Mouse (Mus musculus) forebrain, postnatal 0 days (tissue): ENCODE measurements at regions not wholly inside any gene's neighbourhood (a gene's known extent, or its start where the extent isn't known, plus 50 kb on each side); places are given as distances from the start of the nearest gene placed in this dataset.

Experiments used
- ATAC-seq: fragments of 200-750 bp; cut with Nextera tagmentation; 2 replicates; pipeline ENCODE4 v1.8.0; 2017; ENCODE audit warnings: mild to moderate bottlenecking, moderate library complexity
- DNase-seq: peaks from one replicate; pipeline ENCODE4 v3.0.0-alpha.2; 2015
- H3K27ac ChIP-seq: fragments of 300-500 bp; sonication (generic); 2 replicates; pipeline ENCODE4 v1.5.1; 2014; ENCODE audit warnings: low read depth, mild to moderate bottlenecking, antibody characterized with exemption, low read length, moderate library complexity, mixed read lengths
- H3K27me3 ChIP-seq: fragments of 300-500 bp; sonication (generic); 2 replicates; pipeline ENCODE4 v1.6.1; 2014; ENCODE audit warnings: mild to moderate bottlenecking, low read length, mixed read lengths; ENCODE audit not compliant: insufficient read depth
- H3K36me3 ChIP-seq: fragments of 300-500 bp; sonication (generic); 2 replicates; pipeline ENCODE4 v1.6.1; 2014; ENCODE audit warnings: mild to moderate bottlenecking, moderate library complexity; ENCODE audit not compliant: insufficient read depth
- H3K4me1 ChIP-seq: fragments of 300-500 bp; sonication (generic); 2 replicates; pipeline ENCODE4 v1.6.1; 2014; ENCODE audit warnings: antibody characterized with exemption; ENCODE audit not compliant: insufficient read depth
- H3K4me2 ChIP-seq: fragments of 300-500 bp; sonication (generic); 2 replicates; pipeline ENCODE4 v1.6.1; 2014; ENCODE audit warnings: low read depth, mild to moderate bottlenecking, moderate library complexity
- H3K4me3 ChIP-seq: fragments of 300-500 bp; sonication (generic); 2 replicates; pipeline ENCODE4 v1.5.1; 2014; ENCODE audit warnings: low read depth, low read length, mixed read lengths
- H3K9ac ChIP-seq: fragments of 300-500 bp; sonication (generic); 2 replicates; pipeline ENCODE4 v1.6.1; 2014; ENCODE audit warnings: mild to moderate bottlenecking
- H3K9me3 ChIP-seq: fragments of 300-500 bp; sonication (generic); 2 replicates; pipeline ENCODE4 v1.6.1; 2016; ENCODE audit warnings: low read length
- CTCF ChIP-seq: sonication (generic); IDR thresholded peaks from 2 replicates; pipeline ENCODE4 v1.5.1; 2016; ENCODE audit warnings: antibody characterized with exemption, control low read depth, low read depth
- WGBS: fragments of 180-500 bp; shearing (Covaris S2); extraction: QIAGEN DNeasy Blood & Tissue Kit; methylation state at CpG from one replicate; pipeline ENCODE4 v1.1.7; 2014; 5-methylcytosine and 5-hydroxymethylcytosine counted together

- Histone ChIP-seq H3K4me1 (no peaks in the 10 kb centered on the region), H3K4me3 (no peak overlapping the region), H3K9ac (no peak overlapping the region), H3K27ac (no peak overlapping the region), H3K36me3 (no peaks in the 10 kb centered on the region), H3K27me3 (no peaks in the 10 kb centered on the region), H3K4me2 (no peak overlapping the region), H3K9me3 (no peaks in the 10 kb centered on the region)
- TF ChIP-seq CTCF, result no peak
- WGBS, result 82% methylated on average over 1 of the region's 1 CpGs
- DNase-seq, result no peak
- 0 out of 2 replicates have a peak, but pooled peaks have one; percentile 27 for ATAC-seq
These were observed 207.0 kb upstream of the Ufl1 start for GRCm38 (mm10) chr4:25488479-25489069.

GRCm38 (mm10) chr4:25483621-25483933 lies 202.0 kb upstream of the Ufl1 start:
- no peak overlapping the region for H3K9ac ChIP-seq
- peak; percentile 32; the same call in 1 of the 2 replicates for ATAC-seq
- no peak overlapping the region for H3K27ac ChIP-seq
- H3K4me3 ChIP-seq, result no peak overlapping the region
- H3K4me2 ChIP-seq, result no peak overlapping the region
- no peak for DNase-seq
- H3K27me3 ChIP-seq, result no peaks in the 10 kb centered on the region
- 3% methylated on average over 1 of the region's 1 CpGs for WGBS
- TF ChIP-seq CTCF, result no peak
- no peaks in the 10 kb centered on the region for H3K36me3 ChIP-seq
- no peaks in the 10 kb centered on the region for H3K9me3 ChIP-seq
- H3K4me1 ChIP-seq, result no peaks in the 10 kb centered on the region

GRCm38 (mm10) chr4:25482933-25483620 lies 201.5 kb upstream of the Ufl1 start:
- peak; percentile 22 for DNase-seq
- TF ChIP-seq CTCF, result no peak
- WGBS, result 24% methylated on average over 6 of the region's 6 CpGs
- no peaks in the 10 kb centered on the region for H3K36me3 ChIP-seq
- no peak overlapping the region for H3K4me2 ChIP-seq
- no peaks in the 10 kb centered on the region for H3K9me3 ChIP-seq
- no peaks in the 10 kb centered on the region for H3K4me1 ChIP-seq
- no peaks in the 10 kb centered on the region for H3K27me3 ChIP-seq
- peak; percentile 59; the same call in 1 of the 2 replicates for ATAC-seq
- H3K9ac ChIP-seq, result no peak overlapping the region
- no peak overlapping the region for H3K27ac ChIP-seq
- no peak overlapping the region for H3K4me3 ChIP-seq

- no peak overlapping the region for H3K4me2 ChIP-seq
- no peak overlapping the region for H3K9ac ChIP-seq
- ATAC-seq, result no peak
- H3K27me3 ChIP-seq, result no peaks in the 10 kb centered on the region
- no peak for DNase-seq
- no peak overlapping the region for H3K4me3 ChIP-seq
- no peaks in the 10 kb centered on the region for H3K4me1 ChIP-seq
- H3K36me3 ChIP-seq, result no peaks in the 10 kb centered on the region
- TF ChIP-seq CTCF, result no peak
- H3K27ac ChIP-seq, result no peak overlapping the region
- H3K9me3 ChIP-seq, result no peaks in the 10 kb centered on the region
These were observed 191.4 kb upstream of the Ufl1 start for GRCm38 (mm10) chr4:25473026-25473425.

GRCm38 (mm10) chr4:25466490-25466889 lies 184.9 kb upstream of the Ufl1 start:
- no peak for ATAC-seq
- Histone ChIP-seq H3K36me3 (no peaks in the 10 kb centered on the region), H3K9me3 (no peaks in the 10 kb centered on the region), H3K4me3 (no peak overlapping the region), H3K4me2 (no peak overlapping the region), H3K27me3 (no peaks in the 10 kb centered on the region), H3K4me1 (no peaks in the 10 kb centered on the region), H3K27ac (no peak overlapping the region), H3K9ac (no peak overlapping the region)
- TF ChIP-seq CTCF, result no peak
- WGBS, result 87% methylated on average over 3 of the region's 3 CpGs
- no peak for DNase-seq

GRCm38 (mm10) chr4:25464792-25465590 lies 183.4 kb upstream of the Ufl1 start:
- 25% methylated on average over 1 of the region's 1 CpGs for WGBS
- Histone ChIP-seq H3K9me3 (no peaks in the 10 kb centered on the region), H3K36me3 (no peaks in the 10 kb centered on the region), H3K9ac (no peak overlapping the region), H3K27me3 (no peaks in the 10 kb centered on the region), H3K4me2 (no peak overlapping the region), H3K27ac (no peak overlapping the region), H3K4me1 (no peaks in the 10 kb centered on the region), H3K4me3 (no peak overlapping the region)
- no peak for TF ChIP-seq CTCF
- no peak for DNase-seq
- ATAC-seq, result peak; percentile 48; the same call in 1 of the 2 replicates

- no peak for DNase-seq
- Histone ChIP-seq H3K9ac (no peak overlapping the region), H3K4me2 (no peak overlapping the region), H3K4me3 (no peak overlapping the region), H3K4me1 (no peaks in the 10 kb centered on the region), H3K27me3 (no peaks in the 10 kb centered on the region), H3K27ac (no peak overlapping the region), H3K36me3 (no peaks in the 10 kb centered on the region), H3K9me3 (no peaks in the 10 kb centered on the region)
- no peak for ATAC-seq
- 70% methylated on average over 1 of the region's 1 CpGs for WGBS
- TF ChIP-seq CTCF, result no peak
These were observed 182.4 kb upstream of the Ufl1 start for GRCm38 (mm10) chr4:25464069-25464468.
